Mouse (Mus musculus) Muller cell, postnatal 12 days (primary cell): ENCODE measurements around the gene Psmc1.

Source experiments
- DNase-seq: peaks from one replicate; pipeline ENCODE4 v3.0.0-alpha.2; 2015; ENCODE audit errors: inconsistent ontology term

The Psmc1 gene

DNA sequence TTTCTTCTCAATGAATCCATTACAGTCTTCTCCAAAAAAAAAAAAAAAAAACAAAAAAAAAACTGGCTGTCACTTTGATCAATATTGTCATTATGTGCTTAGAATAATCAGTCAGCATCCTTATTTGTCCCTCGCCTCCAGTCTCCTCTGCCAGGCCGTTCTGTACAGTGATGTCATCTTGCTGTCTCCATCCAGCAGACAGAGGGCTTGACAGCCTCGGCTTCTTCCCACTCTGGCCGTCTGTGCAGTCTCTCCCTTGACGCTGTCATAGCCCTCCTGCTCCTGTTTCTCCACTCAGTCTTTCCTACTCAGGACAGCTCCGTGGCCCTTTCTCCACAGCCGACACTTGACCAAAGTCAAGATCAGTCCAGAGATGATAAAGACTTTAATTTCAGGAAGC lies 62.5 kb downstream of the Psmc1 start:
- no peak for DNase-seq
